Mouse (Mus musculus) bone marrow macrophage, adult 2 months (primary cell): Measurements from ENCODE around the gene Tbc1d14.

Experiments used
- CTCF ChIP-seq: IDR thresholded peaks from 2 replicates; pipeline ENCODE4 v1.5.1; 2012; ENCODE audit warnings: low read depth, mild to moderate bottlenecking, low read length, moderate library complexity
- POLR2A ChIP-seq: IDR thresholded peaks from 2 replicates; pipeline ENCODE4 v1.6.1; 2012; ENCODE audit warnings: mild to moderate bottlenecking, low read depth, low read length, borderline replicate concordance

DNA sequence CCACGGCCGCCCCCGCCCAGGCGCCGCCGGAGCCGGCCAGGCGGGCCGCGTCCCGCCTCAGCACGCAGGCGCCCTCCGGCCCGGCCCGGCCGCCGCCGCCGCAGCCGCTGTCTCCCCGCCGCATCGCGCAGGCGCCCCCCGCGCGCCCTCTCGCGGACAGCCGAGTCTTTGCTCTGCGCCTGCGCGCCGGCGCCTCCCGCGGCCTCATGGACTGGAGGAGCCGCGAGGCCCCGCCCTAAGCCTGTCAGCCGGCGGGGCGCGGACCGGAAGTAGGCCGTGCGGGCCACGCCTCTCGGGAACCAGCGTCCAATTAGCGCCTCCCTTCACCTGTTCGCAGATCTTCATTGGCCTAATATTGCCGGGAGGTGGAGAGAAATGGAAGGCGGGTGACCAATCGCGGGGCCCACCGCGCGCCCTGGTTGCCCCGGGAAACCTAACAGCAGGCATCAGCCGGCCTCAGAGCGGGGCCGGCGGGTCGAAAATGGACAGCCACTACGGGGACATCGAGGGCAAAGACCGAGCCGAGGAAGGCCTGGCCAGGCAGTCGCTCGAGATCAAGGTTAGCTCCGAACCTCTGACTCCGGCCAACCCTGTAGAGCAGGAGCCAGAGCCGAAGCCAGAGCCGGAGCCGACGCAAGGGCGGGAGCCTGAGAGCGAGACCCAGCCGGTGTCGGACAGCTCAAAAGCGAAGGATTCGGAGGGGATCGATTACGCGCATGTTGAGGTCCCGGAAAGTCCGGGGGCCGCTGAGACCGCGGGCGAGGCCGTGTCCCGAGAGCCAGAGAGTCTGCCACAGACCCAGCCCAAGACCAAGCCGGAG lies 108.7 kb downstream of the Tbc1d14 start, which contains the start of the genes Tada2b and Ccdc96:
- TF ChIP-seq POLR2A (no peak), CTCF (no peak)
